Mouse (Mus musculus) testis, postnatal 14 days (tissue): ENCODE data around the gene Gadd45g.

Experiments used
- DNase-seq: peaks from one replicate; pipeline ENCODE4 v3.0.0; 2021; ENCODE audit warnings: low spot score

Gadd45g gene

DNA sequence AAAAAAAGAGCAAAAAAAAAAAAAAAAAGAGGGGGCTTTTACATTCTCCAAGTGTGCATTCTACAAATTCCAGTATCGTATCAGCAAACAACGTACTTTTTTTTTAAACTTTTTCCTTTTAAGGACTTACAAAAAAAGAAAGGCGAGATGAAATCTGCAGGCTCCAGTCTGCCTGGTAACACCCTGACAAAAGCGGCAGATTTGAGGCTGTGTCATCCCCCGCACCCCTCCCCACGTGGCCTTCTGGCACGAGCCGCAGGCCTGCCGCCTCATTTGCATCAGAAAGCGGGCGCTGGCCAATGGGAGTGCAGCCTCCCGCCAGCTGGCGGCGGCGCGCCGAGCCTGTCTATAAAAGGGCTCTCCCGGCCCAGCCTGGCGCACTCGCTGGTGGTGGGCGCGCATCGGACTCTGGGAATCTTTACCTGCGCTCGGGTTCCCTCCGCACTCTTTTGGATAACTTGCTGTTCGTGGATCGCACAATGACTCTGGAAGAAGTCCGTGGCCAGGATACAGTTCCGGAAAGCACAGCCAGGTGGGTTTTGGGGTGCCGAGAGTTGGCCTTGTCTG, at the start of gene Gadd45g:
Gene Gadd45g (plus strand): TSS at position 378 of the 567 bp plus-strand sequence.
- DNase-seq = peak; percentile 94

- no peak for DNase-seq
Measured at GRCm38 (mm10) chr13:51797899-51798746, 48.4 kb upstream of the Gadd45g start.

DNA sequence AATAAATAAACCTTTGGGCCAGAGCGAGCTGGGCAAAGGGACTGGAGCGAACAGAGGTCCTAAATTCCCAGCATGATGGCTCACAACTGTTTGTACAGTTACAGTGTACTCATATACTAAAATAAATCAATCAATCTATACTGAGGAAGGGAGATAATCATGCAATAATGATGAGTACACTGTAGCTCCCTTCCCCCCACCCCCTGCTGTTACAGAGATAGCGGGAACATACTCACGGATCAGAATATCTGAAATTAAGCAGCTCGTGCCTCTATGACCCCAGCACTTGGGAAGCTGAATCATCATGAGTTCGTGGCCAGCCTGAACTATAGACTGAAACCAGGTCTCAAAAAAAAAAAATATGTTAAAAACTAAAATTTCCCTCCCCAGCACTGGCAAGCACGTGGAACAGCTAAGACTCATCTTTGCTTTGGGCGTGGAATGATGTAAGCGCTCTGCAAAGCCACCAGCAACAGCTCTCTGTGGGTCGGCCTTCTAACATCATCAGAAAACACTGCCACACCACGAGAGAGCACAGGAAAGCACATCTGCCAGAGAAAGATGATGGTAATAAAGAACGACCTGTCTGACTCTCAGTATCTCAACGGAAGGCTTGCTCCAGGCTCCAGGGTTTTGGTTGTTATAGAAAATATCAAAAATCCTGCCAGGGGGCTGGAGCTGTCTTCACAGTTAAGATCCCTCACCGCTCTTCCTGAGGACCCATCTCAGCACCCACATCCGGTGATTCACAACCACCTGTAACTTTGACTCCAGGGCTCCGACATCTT, 46.5 kb upstream of the Gadd45g start:
- no peak for DNase-seq

GRCm38 (mm10) chr13:51800921-51801320, 45.6 kb upstream of the Gadd45g start:
- DNase-seq = no peak

DNA sequence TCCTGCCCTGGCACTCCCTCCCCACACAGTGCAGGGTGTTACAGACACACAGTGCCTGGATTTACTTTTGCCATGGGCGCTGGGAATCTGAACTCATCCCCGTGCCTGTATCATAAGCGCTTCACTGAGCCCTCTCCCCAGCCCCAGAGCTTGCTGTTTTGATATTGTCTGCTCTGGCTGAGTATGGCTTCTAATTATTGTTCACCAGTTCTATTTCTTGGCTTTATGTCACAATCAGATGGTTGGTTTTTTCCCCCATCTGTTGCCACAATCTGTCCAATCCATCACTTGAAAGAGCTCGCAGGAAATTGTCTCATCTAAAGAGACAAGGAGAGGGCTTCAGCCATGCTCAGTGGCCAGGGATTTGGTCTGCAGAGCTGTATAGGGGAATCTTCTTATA, 40.8 kb upstream of the Gadd45g start:
- DNase-seq = no peak

- no peak for DNase-seq
Measured at GRCm38 (mm10) chr13:51806220-51806619, 40.3 kb upstream of the Gadd45g start.

DNA sequence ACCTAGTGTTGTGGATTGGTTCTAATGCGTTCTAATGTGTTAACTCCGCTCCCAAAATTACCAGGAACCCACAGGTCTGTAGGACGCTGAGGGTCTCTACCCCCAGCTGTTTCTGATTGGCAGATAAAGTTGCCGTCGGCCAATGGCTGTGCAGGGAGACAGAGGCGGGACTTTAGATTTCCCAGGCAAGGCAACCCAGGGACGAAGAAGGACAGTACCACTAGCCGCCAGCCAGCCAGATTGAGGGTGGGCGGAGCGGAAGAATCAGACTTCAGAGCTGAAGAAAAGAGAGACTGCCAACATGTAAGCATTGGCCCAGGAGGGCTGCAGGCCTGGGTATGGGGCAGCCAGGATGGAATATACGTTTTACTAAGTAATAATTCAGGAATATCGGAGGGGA, 38.3 kb upstream of the Gadd45g start:
- DNase-seq = peak; percentile 39

DNA sequence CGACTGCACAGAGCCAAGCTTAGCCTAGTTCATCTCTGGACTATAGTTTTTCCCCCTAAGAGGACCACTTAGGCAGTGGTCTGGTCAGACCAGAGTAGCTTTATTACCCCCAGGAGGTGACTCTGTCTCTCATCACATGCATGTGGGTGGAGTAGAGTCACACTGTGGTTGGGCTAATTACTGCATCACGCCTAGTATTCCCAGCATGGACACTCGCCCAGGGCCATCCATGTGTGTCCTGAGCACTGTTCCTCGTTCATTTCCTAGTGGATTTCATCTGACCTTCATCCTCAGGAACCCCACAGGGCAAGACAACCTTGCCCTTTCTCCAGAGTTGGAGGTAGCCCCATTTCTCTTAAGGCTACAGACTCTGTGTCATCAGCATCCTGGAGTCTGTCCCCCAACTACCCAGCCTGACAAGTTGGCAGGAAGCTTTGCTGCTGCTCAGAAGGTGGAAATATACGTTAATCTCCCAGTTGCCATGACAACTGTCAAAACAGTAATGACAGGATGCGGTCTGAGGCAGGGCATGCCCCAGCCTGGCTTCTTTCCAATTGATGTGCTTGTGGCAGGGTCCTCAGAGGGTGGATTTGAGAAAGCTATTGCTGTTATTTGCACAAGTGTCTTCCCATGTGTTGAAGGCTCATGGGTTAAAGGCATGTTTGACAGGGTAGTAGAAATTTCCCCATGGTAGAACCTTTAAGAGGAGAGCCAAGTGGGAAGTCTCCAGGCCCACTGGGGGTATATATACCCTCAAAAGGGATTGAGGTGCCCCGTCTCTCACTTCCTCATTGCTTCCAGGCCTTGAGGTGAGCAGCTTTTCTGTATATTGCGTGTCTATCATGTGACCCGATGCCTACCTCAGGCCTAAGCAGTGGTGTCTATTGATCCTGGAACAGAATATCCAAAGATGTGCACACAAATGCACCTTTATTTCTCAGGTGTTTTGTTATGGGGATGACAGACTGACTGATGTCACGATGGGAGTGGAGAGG, 32.6 kb upstream of the Gadd45g start:
- DNase-seq = no peak

- DNase-seq = no peak
Measured at GRCm38 (mm10) chr13:51814646-51815045, 31.8 kb upstream of the Gadd45g start.

DNA sequence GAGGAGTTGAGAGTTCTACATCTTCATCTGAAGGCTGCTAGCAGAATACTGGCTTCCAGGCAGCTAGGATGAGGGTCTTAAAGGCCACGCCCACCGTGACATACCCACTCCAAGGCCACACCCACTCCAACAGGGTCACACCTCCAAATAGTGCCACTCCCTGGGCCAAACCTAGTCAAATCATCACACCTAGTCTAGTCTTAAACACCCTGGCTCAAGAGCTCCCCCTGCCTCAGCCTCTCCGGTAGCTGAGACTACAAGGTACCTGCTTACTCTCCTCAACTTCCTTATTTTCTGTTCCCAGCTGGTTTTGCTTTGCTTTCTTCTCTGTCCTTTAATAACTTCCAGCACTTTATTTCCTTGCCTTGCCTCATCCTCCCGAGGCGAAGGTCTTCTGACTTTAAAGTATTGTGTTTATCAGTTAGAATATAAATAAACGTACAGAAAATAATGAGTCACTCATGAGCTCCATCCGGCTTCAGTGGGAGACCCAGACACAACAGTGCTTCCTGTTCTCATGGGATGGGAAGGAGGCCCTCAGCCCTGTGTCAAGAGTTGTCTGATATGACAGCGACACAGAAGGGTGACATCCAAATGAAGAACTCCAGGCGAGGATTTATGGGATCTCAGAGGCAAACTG, 30.5 kb upstream of the Gadd45g start:
- DNase-seq = no peak

DNA sequence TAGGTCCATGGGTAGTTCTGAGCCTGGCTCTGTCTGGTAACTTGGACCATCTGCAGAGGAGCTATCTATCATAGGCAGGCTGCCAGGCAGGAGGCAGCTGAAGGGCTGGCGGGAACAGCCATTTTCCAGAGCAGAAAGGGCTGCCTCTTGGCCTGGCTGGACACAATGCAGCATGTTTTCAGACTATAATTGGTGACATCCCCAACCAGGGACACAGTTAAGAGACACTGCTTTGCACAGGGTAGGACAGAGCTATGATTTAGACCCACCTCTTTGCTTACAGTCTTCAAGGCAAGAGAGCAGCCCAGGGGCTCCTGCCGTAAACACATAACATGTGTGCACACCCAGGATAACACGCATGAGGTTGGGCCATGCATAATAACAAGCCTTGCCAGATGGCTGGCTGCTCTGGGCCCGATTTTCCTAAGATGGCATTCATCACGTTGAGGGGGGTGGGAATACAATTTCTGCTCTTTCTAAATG, 29.9 kb upstream of the Gadd45g start:
- no peak for DNase-seq

- DNase-seq = no peak
Measured at GRCm38 (mm10) chr13:51818170-51818943, 28.1 kb upstream of the Gadd45g start.

- DNase-seq = no peak
Measured at GRCm38 (mm10) chr13:51818944-51819326, 27.5 kb upstream of the Gadd45g start.

GRCm38 (mm10) chr13:51819351-51819750, 27.1 kb upstream of the Gadd45g start:
- no peak for DNase-seq

DNA sequence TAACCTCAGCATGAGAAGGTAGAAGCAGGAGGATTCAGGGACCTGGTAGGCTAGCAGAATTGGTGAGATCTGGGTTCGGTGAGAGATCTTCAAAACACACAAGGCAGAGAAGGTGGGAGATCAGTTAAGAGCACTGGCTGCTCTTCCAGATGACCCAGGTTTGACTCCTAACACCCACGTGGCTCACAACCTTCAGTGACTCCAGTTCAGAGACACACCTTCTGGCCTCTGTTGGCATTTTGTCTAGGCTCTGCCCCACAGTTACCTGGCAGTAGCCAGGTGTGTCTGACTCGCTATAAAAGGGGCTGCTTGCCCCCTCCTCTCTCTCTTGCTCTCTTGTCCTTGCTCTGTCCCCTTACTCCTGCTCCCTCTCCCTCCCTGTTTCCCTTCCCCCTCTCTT, 24.5 kb upstream of the Gadd45g start:
- no peak for DNase-seq

GRCm38 (mm10) chr13:51823822-51824495, 22.5 kb upstream of the Gadd45g start:
- no peak for DNase-seq

GRCm38 (mm10) chr13:51830744-51831450, 15.6 kb upstream of the Gadd45g start:
- DNase-seq = no peak

DNA sequence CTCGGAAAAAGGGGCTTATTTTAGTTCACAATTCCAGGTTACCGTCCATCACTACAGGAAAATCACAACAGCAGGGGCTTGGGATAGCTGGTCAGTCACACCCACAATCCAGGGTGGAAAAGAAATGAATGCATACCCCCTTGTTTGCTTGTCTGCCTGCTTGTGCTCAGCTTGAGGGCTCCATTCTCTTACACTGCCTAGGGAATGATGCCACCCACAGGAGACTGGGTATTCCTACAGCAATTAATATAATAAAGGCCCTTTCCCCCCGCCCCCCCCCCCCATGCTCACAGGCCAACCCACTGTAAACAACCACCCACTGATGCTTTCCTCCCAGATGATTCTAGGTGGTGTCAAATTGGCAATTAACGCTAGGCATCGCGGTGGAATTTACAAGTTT, 14.0 kb upstream of the Gadd45g start:
- DNase-seq = no peak

GRCm38 (mm10) chr13:51833611-51834010, 12.9 kb upstream of the Gadd45g start:
- no peak for DNase-seq
